Mouse (Mus musculus) erythroid progenitor cell, adult 5-6 weeks (primary cell): ENCODE measurements around the gene Dync1i2. TPM values are rescaled to one million over a fixed set of nuclear protein-coding genes. Genes with fewer than 3 reads are reported as not detected.

Experiments used
- ATAC-seq: replicated peaks from 2 replicates; pipeline ENCODE4 v1.8.0; 2016; ENCODE audit warnings: moderate number of reproducible peaks, mild to moderate bottlenecking, moderate TSS enrichment, inconsistent platforms; ENCODE audit not compliant: poor library complexity, low FRiP score, severe bottlenecking
- total RNA-seq, 2 experiments: library from RNA; stranded (forward) in 1 of 2; stranded (reverse) in 1 of 2; fragments of 150-400 nt in 1 of 2; fragments of 186-747, 209-891 nt in 1 of 2; gene quantifications; 2 replicates each; pipeline versions ENCODE4 v1.2.3 to v1.2.4; 2015 to 2017; ENCODE audit warnings: low replicate concordance in 2 of 2

Dync1i2 gene
- total RNA-seq, 2 experiments from 2014 or later, result 52.0 to 133 TPM

GRCm38 (mm10) chr2:71309726-71310125 is 98.2 kb downstream of the Dync1i2 start:
- no peak for ATAC-seq

- no peak for ATAC-seq
These were observed 100.6 kb downstream of the Dync1i2 start for GRCm38 (mm10) chr2:71312067-71312466.

Other genes with a start within 250 kb of the Dync1i2 start
- 0.84 and 3.6 TPM in 2 replicates for gene Dcaf17, start 156.4 kb upstream of the Dync1i2 start, total RNA-seq (2015; ENCODE audit: low replicate concordance)
- gene Dcaf17, start 156.4 kb upstream of the Dync1i2 start, total RNA-seq (2017; ENCODE audit: low replicate concordance), result 8.8 and 9.1 TPM in 2 replicates
- 12.3 and 17.6 TPM in 2 replicates for gene Mettl8, start 156.1 kb upstream of the Dync1i2 start, total RNA-seq (2015; ENCODE audit: low replicate concordance)
- gene Mettl8, start 156.1 kb upstream of the Dync1i2 start, total RNA-seq (2017; ENCODE audit: low replicate concordance), result 7.3 and 28.8 TPM in 2 replicates
- 0.36 TPM in 1 of 2 replicates, not detected in the other for gene Cybrd1, start 93.8 kb upstream of the Dync1i2 start, total RNA-seq (2015; ENCODE audit: low replicate concordance)
- not detected in 2 replicates for gene Cybrd1, start 93.8 kb upstream of the Dync1i2 start, total RNA-seq (2017; ENCODE audit: low replicate concordance)
- 11.2 and 18.0 TPM in 2 replicates for gene Slc25a12, start 156.0 kb downstream of the Dync1i2 start, total RNA-seq (2015; ENCODE audit: low replicate concordance)
- 15.8 and 25.6 TPM in 2 replicates for gene Slc25a12, start 156.0 kb downstream of the Dync1i2 start, total RNA-seq (2017; ENCODE audit: low replicate concordance)
- 85.9 and 159 TPM in 2 replicates for gene Hat1, start 177.3 kb downstream of the Dync1i2 start, total RNA-seq (2015; ENCODE audit: low replicate concordance)
- 84.1 and 89.0 TPM in 2 replicates for gene Hat1, start 177.3 kb downstream of the Dync1i2 start, total RNA-seq (2017; ENCODE audit: low replicate concordance)
- gene Metap1d, start 241.6 kb downstream of the Dync1i2 start, total RNA-seq (2015; ENCODE audit: low replicate concordance), result 13.0 and 20.9 TPM in 2 replicates
- gene Metap1d, start 241.6 kb downstream of the Dync1i2 start, total RNA-seq (2017; ENCODE audit: low replicate concordance), result 14.0 and 17.0 TPM in 2 replicates